Mouse (Mus musculus) lung, embryonic 16.5 days (tissue): ENCODE measurements at regions not wholly inside any gene's neighbourhood (a gene's known extent, or its start where the extent isn't known, plus 50 kb on each side); places are given as distances from the start of the nearest gene placed in this dataset.

Source experiments
- ATAC-seq: fragments of 200-750 bp; cut with Nextera tagmentation; 2 replicates; pipeline ENCODE4 v1.8.0; 2017; ENCODE audit warnings: low read depth, mild to moderate bottlenecking, moderate library complexity
- H3K27ac ChIP-seq: fragments of 300-500 bp; sonication (generic); 2 replicates; pipeline ENCODE4 v1.5.1; 2014; ENCODE audit warnings: mild to moderate bottlenecking, control low read depth, low read length
- H3K27me3 ChIP-seq: fragments of 300-500 bp; sonication (generic); 2 replicates; pipeline ENCODE4 v1.6.1; 2014; ENCODE audit warnings: low read depth, low read length, mixed read lengths; ENCODE audit not compliant: control insufficient read depth, insufficient read depth
- H3K36me3 ChIP-seq: fragments of 300-500 bp; sonication (generic); 2 replicates; pipeline ENCODE4 v1.6.1; 2014; ENCODE audit warnings: low read length; ENCODE audit not compliant: control insufficient read depth, insufficient read depth
- H3K4me1 ChIP-seq: fragments of 300-500 bp; sonication (generic); replicated peaks from 2 replicates; pipeline ENCODE4 v1.6.1; 2014; ENCODE audit warnings: low read length, mixed read lengths; ENCODE audit not compliant: control insufficient read depth, insufficient read depth
- H3K4me2 ChIP-seq: fragments of 300-500 bp; sonication (generic); 2 replicates; pipeline ENCODE4 v1.6.1; 2014; ENCODE audit warnings: low read depth, low read length, control low read depth
- H3K4me3 ChIP-seq: fragments of 300-500 bp; sonication (generic); 2 replicates; pipeline ENCODE4 v1.5.1; 2014; ENCODE audit warnings: mild to moderate bottlenecking, low read length, control low read depth
- H3K9ac ChIP-seq: fragments of 300-500 bp; sonication (generic); 2 replicates; pipeline ENCODE4 v1.6.1; 2014; ENCODE audit warnings: low read length, control low read depth
- H3K9me3 ChIP-seq: fragments of 300-500 bp; sonication (generic); 2 replicates; pipeline ENCODE4 v1.6.1; 2016; ENCODE audit warnings: low read length; ENCODE audit not compliant: control insufficient read depth
- WGBS: fragments of 180-500 bp; shearing (Covaris S2); extraction: QIAGEN DNeasy Blood & Tissue Kit; methylation state at CpG from one replicate; pipeline ENCODE4 v1.1.7; 2014; 5-methylcytosine and 5-hydroxymethylcytosine counted together

DNA sequence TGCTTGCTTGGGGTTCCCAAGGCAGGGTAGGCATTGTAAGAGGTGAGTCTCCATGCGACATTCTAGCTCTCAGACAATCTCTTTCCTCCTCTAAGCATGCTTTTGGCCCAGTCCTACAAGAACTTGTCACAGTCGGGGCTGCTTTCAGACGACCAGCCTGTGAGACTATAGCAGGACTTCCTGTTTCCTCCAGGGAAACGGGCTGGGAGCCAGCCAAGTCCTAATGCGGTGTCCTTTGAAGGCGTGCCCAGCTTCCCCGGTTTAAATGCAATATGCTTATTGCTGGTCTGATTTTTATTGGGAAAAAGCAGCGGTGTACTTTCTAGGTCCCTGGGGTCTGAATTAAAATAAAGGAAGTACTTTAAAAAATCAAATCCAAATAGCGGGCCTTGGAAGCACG, 299.4 kb upstream of the 4930535I16Rik start:
- Histone ChIP-seq H3K9me3 (no peaks in the 10 kb centered on the region), H3K27ac (peak overlapping the region; percentile 59; the same call in 1 of the 2 replicates), H3K27me3 (no peaks in the 10 kb centered on the region), H3K9ac (no peak overlapping the region), H3K36me3 (no peaks in the 10 kb centered on the region), H3K4me1 (peaks cover 8% of the 10 kb centered on the region), H3K4me2 (peak overlapping the region; percentile 37; the same call in 1 of the 2 replicates), H3K4me3 (no peak overlapping the region)
- peak; percentile 89 for ATAC-seq
- 22% methylated on average over 10 of the region's 10 CpGs for WGBS

- Histone ChIP-seq H3K4me1 (peaks cover 8% of the 10 kb centered on the region), H3K27ac (no peak overlapping the region), H3K4me2 (no peak overlapping the region), H3K27me3 (no peaks in the 10 kb centered on the region), H3K36me3 (no peaks in the 10 kb centered on the region), H3K9me3 (no peaks in the 10 kb centered on the region), H3K9ac (no peak overlapping the region), H3K4me3 (no peak overlapping the region)
- 57% methylated on average over 5 of the region's 5 CpGs for WGBS
- no peak for ATAC-seq
Measured at GRCm38 (mm10) chr4:124216351-124216750, 298.5 kb upstream of the 4930535I16Rik start.

DNA sequence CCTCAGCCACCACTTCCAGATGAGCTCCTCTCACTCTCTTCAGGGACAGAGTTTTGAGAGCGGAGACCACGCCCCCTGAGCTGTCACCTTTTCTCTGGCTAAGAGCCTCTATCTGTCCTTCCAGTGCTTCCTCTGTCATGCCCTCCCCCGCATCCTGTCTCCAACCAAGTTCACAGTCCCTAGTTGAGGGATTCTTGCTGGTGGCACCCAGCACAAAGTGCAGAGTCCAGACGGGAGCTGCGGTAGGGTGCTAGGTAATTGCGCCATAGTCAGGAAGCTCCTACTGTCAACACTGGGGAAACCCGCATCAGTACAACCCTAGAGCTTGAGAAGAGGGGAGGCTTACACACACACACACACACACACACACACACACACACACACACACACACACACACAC, 297.3 kb upstream of the 4930535I16Rik start:
- WGBS = 66% methylated on average over 7 of the region's 7 CpGs
- Histone ChIP-seq H3K36me3 (no peaks in the 10 kb centered on the region), H3K4me2 (no peak overlapping the region), H3K27ac (no peak overlapping the region), H3K9me3 (no peaks in the 10 kb centered on the region), H3K4me1 (peaks cover 8% of the 10 kb centered on the region), H3K4me3 (no peak overlapping the region), H3K9ac (no peak overlapping the region), H3K27me3 (no peaks in the 10 kb centered on the region)
- no peak for ATAC-seq

- no peak overlapping the region for H3K27ac ChIP-seq
- WGBS = 42% methylated on average over 9 of the region's 9 CpGs
- H3K9me3 ChIP-seq = no peaks in the 10 kb centered on the region
- H3K27me3 ChIP-seq = no peaks in the 10 kb centered on the region
- H3K4me3 ChIP-seq = no peak overlapping the region
- no peaks in the 10 kb centered on the region for H3K36me3 ChIP-seq
- no peak overlapping the region for H3K9ac ChIP-seq
- no peak for ATAC-seq
- no peaks in the 10 kb centered on the region for H3K4me1 ChIP-seq
- no peak overlapping the region for H3K4me2 ChIP-seq
Measured at GRCm38 (mm10) chr4:124210103-124210502, 292.3 kb upstream of the 4930535I16Rik start.

GRCm38 (mm10) chr4:124206480-124206879, 288.7 kb upstream of the 4930535I16Rik start:
- no peak overlapping the region for H3K27ac ChIP-seq
- H3K36me3 ChIP-seq = no peaks in the 10 kb centered on the region
- H3K4me2 ChIP-seq = no peak overlapping the region
- 79% methylated on average over 16 of the region's 16 CpGs for WGBS
- H3K4me3 ChIP-seq = no peak overlapping the region
- ATAC-seq = no peak
- H3K9ac ChIP-seq = no peak overlapping the region
- no peaks in the 10 kb centered on the region for H3K9me3 ChIP-seq
- H3K27me3 ChIP-seq = no peaks in the 10 kb centered on the region
- H3K4me1 ChIP-seq = no peaks in the 10 kb centered on the region

GRCm38 (mm10) chr4:124203736-124204135, 285.9 kb upstream of the 4930535I16Rik start:
- H3K36me3 ChIP-seq = no peaks in the 10 kb centered on the region
- no peak for ATAC-seq
- H3K9ac ChIP-seq = no peak overlapping the region
- 72% methylated on average over 2 of the region's 2 CpGs for WGBS
- H3K27ac ChIP-seq = no peak overlapping the region
- H3K9me3 ChIP-seq = no peaks in the 10 kb centered on the region
- peaks cover 7% of the 10 kb centered on the region; the same call in 1 of the 2 replicates for H3K27me3 ChIP-seq
- H3K4me2 ChIP-seq = no peak overlapping the region
- no peaks in the 10 kb centered on the region for H3K4me1 ChIP-seq
- H3K4me3 ChIP-seq = no peak overlapping the region

- Histone ChIP-seq H3K4me1 (no peaks in the 10 kb centered on the region), H3K27ac (no peak overlapping the region), H3K4me3 (no peak overlapping the region), H3K36me3 (no peaks in the 10 kb centered on the region), H3K9ac (no peak overlapping the region), H3K4me2 (no peak overlapping the region), H3K9me3 (no peaks in the 10 kb centered on the region), H3K27me3 (peaks cover 16% of the 10 kb centered on the region; the same call in 1 of the 2 replicates)
- no peak for ATAC-seq
- 42% methylated on average over 14 of the region's 14 CpGs for WGBS
Measured at GRCm38 (mm10) chr4:124199884-124200844, 282.3 kb upstream of the 4930535I16Rik start.

GRCm38 (mm10) chr4:124198832-124199231, 281.0 kb upstream of the 4930535I16Rik start:
- Histone ChIP-seq H3K9ac (no peak overlapping the region), H3K27me3 (peaks cover 16% of the 10 kb centered on the region; the same call in 1 of the 2 replicates), H3K27ac (no peak overlapping the region), H3K4me3 (no peak overlapping the region), H3K36me3 (no peaks in the 10 kb centered on the region), H3K4me2 (no peak overlapping the region), H3K9me3 (no peaks in the 10 kb centered on the region), H3K4me1 (no peaks in the 10 kb centered on the region)
- WGBS = 32% methylated on average over 15 of the region's 15 CpGs
- no peak for ATAC-seq

DNA sequence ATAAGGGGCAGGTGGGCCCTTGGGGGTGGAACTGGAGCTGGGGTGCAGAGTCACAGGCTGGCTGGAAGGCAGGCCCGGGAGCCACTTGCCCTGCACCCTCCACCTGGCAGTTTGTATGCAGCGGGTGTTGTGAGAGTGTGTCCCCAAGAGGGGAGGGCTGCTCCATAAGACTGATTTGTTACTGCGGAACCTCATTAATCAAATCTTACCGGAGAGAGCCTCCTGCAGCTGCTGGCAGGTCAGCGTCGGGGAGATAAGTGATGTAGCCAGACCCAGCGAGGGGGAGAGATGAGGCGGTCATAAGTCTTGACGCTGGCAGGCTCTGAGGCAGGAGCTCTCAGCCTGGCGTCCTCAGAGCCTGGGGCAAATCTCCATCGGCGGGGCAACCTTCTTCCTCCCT, 278.9 kb upstream of the 4930535I16Rik start:
- H3K4me3 ChIP-seq = no peak overlapping the region
- H3K27ac ChIP-seq = no peak overlapping the region
- H3K36me3 ChIP-seq = no peaks in the 10 kb centered on the region
- no peak for ATAC-seq
- no peak overlapping the region for H3K4me2 ChIP-seq
- H3K4me1 ChIP-seq = no peaks in the 10 kb centered on the region
- H3K27me3 ChIP-seq = peaks cover 16% of the 10 kb centered on the region; the same call in 1 of the 2 replicates
- no peak overlapping the region for H3K9ac ChIP-seq
- 17% methylated on average over 12 of the region's 12 CpGs for WGBS
- no peaks in the 10 kb centered on the region for H3K9me3 ChIP-seq
